Mouse (Mus musculus) liver, adult 2 months (tissue): ENCODE measurements at regions not wholly inside any gene's neighbourhood (a gene's known extent, or its start where the extent isn't known, plus 50 kb on each side); places are given as distances from the start of the nearest gene placed in this dataset.

Source experiments
- CTCF ChIP-seq: fragments of 200-500 bp; IDR thresholded peaks from 2 replicates; pipeline ENCODE4 v1.5.1; 2011; ENCODE audit warnings: low read depth, low read length, control low read depth
- POLR2A ChIP-seq: fragments of 200-500 bp; IDR thresholded peaks from 2 replicates; pipeline ENCODE4 v1.6.1; 2011; ENCODE audit warnings: low read length, control low read depth; ENCODE audit not compliant: insufficient read depth; ENCODE audit errors: extremely low read depth

GRCm38 (mm10) chr5:112628073-112628790, 51.2 kb upstream of the Sez6l start:
- TF ChIP-seq CTCF (no peak), POLR2A (no peak)
